Mouse (Mus musculus): ENCODE measurements around the gene Ano5. TPM values are rescaled to one million over a fixed set of nuclear protein-coding genes. Genes with fewer than 3 reads are reported as not detected.
A peak's percentile ranks its signal among the peaks of the same experiment; 100 is the strongest.

The Ano5 gene
- 1 to 10 TPM in 1 of 2 experiments, under 1 TPM in 1; 0.82 to 1.7 TPM for total RNA-seq (2021)

- peak; percentile 78 for DNase-seq
- intact Hi-C loops (cut with DNase I) = no loop called here
Measured at GRCm38 (mm10) chr7:51510671-51511651, at the start of gene Ano5. Gene Ano5, plus strand, starts transcription at chr7:51511029.

GRCm38 (mm10) chr7:51499396-51499795, 11.4 kb upstream of the Ano5 start:
- DNase-seq = no peak
- intact Hi-C loops (cut with DNase I) = no loop called here

- DNase-seq = no peak
- intact Hi-C loops (cut with DNase I) = loop anchor here (10.0 kb wide), 1 partner anchor 471 kb away; no protein-coding TSS in a partner anchor
Measured at GRCm38 (mm10) chr7:51503940-51504339, 6.9 kb upstream of the Ano5 start.

- intact Hi-C loops (cut with DNase I) = no loop called here
- no peak for DNase-seq
Measured at GRCm38 (mm10) chr7:51510147-51510546, 682 bp upstream of the Ano5 start.

- no peak for DNase-seq
- intact Hi-C loops (cut with DNase I) = no loop called here
Measured at GRCm38 (mm10) chr7:51539344-51539743, 28.5 kb downstream of the Ano5 start.

- intact Hi-C loops (cut with DNase I) = no loop called here
Measured at GRCm38 (mm10) chr7:51540736-51541135, 29.9 kb downstream of the Ano5 start.

GRCm38 (mm10) chr7:51600021-51600420, 89.2 kb downstream of the Ano5 start:
- intact Hi-C loops (cut with DNase I) = no loop called here
- no peak for DNase-seq

More at GRCm38 (mm10) chr7:51540736-51541135, 29.9 kb downstream of the Ano5 start:
- DNase-seq = peak; percentile 48

- intact Hi-C loops (cut with DNase I) = no loop called here
- no peak for DNase-seq
Measured at GRCm38 (mm10) chr7:51603741-51604140, 92.9 kb downstream of the Ano5 start.

- intact Hi-C loops (cut with DNase I) = no loop called here
- no peak for DNase-seq
Measured at GRCm38 (mm10) chr7:51614404-51614803, 103.6 kb downstream of the Ano5 start.

- intact Hi-C loops (cut with DNase I) = loop anchor here (2.0 kb wide), 2 partner anchors 353 to 361 kb away; no protein-coding TSS in a partner anchor
- DNase-seq = no peak
Measured at GRCm38 (mm10) chr7:51617941-51618340, 107.1 kb downstream of the Ano5 start.

- no peak for DNase-seq
- intact Hi-C loops (cut with DNase I) = loop anchor here (2.0 kb wide), 2 partner anchors 352 to 360 kb away; no protein-coding TSS in a partner anchor
Measured at GRCm38 (mm10) chr7:51618412-51618811, 107.6 kb downstream of the Ano5 start.

GRCm38 (mm10) chr7:51619977-51620376, 109.1 kb downstream of the Ano5 start:
- DNase-seq = no peak
- intact Hi-C loops (cut with DNase I) = loop anchor here (2.0 kb wide), 3 partner anchors 197 to 359 kb away; no protein-coding TSS in a partner anchor

- intact Hi-C loops (cut with DNase I) = loop anchor here (2.0 kb wide), 1 partner anchor 195 kb away; no protein-coding TSS in a partner anchor
- peak; percentile 89 for DNase-seq
Measured at GRCm38 (mm10) chr7:51621694-51622145, 110.9 kb downstream of the Ano5 start, which contains the start of gene Slc17a6. Gene Slc17a6, plus strand, starts transcription at chr7:51622006.

- intact Hi-C loops (cut with DNase I) = no loop called here
- DNase-seq = peak; percentile 46
Measured at GRCm38 (mm10) chr7:51622196-51622595, 111.4 kb downstream of the Ano5 start.

GRCm38 (mm10) chr7:51622666-51623065, 111.8 kb downstream of the Ano5 start:
- DNase-seq = no peak

GRCm38 (mm10) chr7:51624336-51624897, 113.6 kb downstream of the Ano5 start:
- intact Hi-C loops (cut with DNase I) = no loop called here
- DNase-seq = no peak

More at GRCm38 (mm10) chr7:51622666-51623065, 111.8 kb downstream of the Ano5 start:
- intact Hi-C loops (cut with DNase I) = no loop called here

- peak; percentile 50 for DNase-seq
- intact Hi-C loops (cut with DNase I) = no loop called here
Measured at GRCm38 (mm10) chr7:51625161-51625560, 114.3 kb downstream of the Ano5 start.

- no peak for DNase-seq
- intact Hi-C loops (cut with DNase I) = no loop called here
Measured at GRCm38 (mm10) chr7:51625591-51626255, 114.9 kb downstream of the Ano5 start.

- DNase-seq = no peak
- intact Hi-C loops (cut with DNase I) = no loop called here
Measured at GRCm38 (mm10) chr7:51626451-51627000, 115.7 kb downstream of the Ano5 start.

GRCm38 (mm10) chr7:51627001-51627631, 116.3 kb downstream of the Ano5 start:
- DNase-seq = peak; percentile 75
- intact Hi-C loops (cut with DNase I) = no loop called here

Measured in left cerebral cortex, postnatal 4 days (tissue).